21 mouse cellular contexts compared by ENCODE assay signal in the genomic region with DNA sequence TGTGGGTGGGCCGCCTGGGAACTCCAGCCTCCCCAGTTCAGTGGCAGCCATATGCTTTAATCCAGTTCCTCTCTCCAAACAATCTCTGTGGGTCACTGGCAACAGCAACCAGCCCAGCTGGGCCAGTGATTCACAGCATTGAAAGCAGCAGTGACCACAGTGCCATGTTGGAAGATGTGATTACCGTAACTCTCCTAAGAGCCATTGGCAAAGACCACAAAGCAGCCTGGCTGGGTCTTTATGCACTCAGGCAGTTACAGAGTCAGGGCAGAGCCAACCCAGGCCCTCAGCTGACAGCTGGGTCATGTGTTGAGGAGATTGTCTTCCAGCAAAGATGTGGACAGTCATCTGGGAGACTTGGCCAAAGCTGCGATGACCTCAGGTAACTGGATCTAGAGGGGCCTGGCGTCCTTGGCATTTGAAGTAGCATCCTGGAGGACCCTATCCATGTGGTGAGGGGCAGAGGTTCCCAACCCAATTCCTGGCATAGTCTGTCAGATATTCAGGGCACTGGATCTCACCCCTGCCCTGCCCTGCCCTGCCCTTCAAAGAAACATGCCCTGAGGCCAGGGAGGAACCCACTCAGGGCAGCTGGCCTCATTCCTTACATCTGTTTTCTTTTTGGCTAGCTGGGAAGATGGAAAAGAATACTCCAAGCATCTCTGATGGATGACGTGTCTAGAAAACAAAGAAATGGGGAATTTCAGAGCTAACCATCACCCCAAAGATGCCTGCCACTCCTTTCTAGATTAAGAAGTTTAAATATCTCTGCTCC.
DNase-seq lines count a peak whose midpoint lies in the region.
"Had no signal": no experiment of that assay in that cellular context is flagged by ENCODE, and none has a peak within 500 bp of the region (broad histone marks: within the 10 kb centered on the region; RNA-seq: fewer than 3 reads in every experiment).

No protein-coding gene starts in this region.

- H3K9me3 ChIP-seq in heart, embryonic 10.5 days = no peaks in the 10 kb centered on the region
- H3K9me3 ChIP-seq: embryonic facial prominence, embryonic 12.5 days; forebrain, embryonic 12.5 days; heart, embryonic 15.5 days; hindbrain, embryonic 10.5 days; intestine, embryonic 15.5 days had no signal

- H3K27me3 ChIP-seq in heart, embryonic 10.5 days (ENCODE audit: insufficient read depth, poor library complexity, severe bottlenecking) = peaks cover 98% of the 10 kb centered on the region
- H3K27me3 ChIP-seq: intestine, embryonic 15.5 days; Patski had no signal

- H3K4me1 ChIP-seq in heart, embryonic 10.5 days = peaks cover 7% of the 10 kb centered on the region
- H3K4me1 ChIP-seq: embryonic facial prominence, embryonic 12.5 days; heart, embryonic 15.5 days had no signal

- no peaks in the 10 kb centered on the region for H3K36me3 ChIP-seq in heart, embryonic 10.5 days
- H3K36me3 ChIP-seq: embryonic facial prominence, embryonic 12.5 days; forebrain, embryonic 12.5 days; G1E; heart, embryonic 15.5 days; hindbrain, embryonic 10.5 days; intestine, embryonic 15.5 days had no signal

- 88% methylated on average over 5 of the region's 5 CpGs for WGBS in heart, embryonic 10.5 days

- H3K4me3 ChIP-seq in heart, embryonic 10.5 days = no peak overlapping the region
- H3K4me3 ChIP-seq: embryonic facial prominence, embryonic 12.5 days; forebrain, embryonic 12.5 days; heart, embryonic 15.5 days; hindbrain, embryonic 10.5 days; intestine, embryonic 15.5 days had no signal

- DNase-seq in cerebellum, postnatal 14 days = peak; percentile 28 to 35
- DNase-seq in cerebellum, adult 9-10 months = no peak
- peak; percentile 3 for DNase-seq in heart, adult 8-10 months (ENCODE audit: low spot score)
- DNase-seq in heart, embryonic 10.5 days (ENCODE audit: low spot score) = no peak
- DNase-seq in 3134 (ENCODE audit: extremely low read depth, insufficient read length, low spot score) = peak; percentile 80
- peak; percentile 75 for DNase-seq in NIH3T3 (ENCODE audit: low read depth)
- DNase-seq in layer of hippocampus, adult 8-10 months (ENCODE audit: low spot score in 2 of 2) = no peak
- DNase-seq in ovary, postnatal 10 days (ENCODE audit: low spot score) = no peak
- DNase-seq: adrenal gland, postnatal 14 days; cerebellum, adult 11-12 months; cerebellum, postnatal 25 days; heart, postnatal 14 days; kidney, adult 18-20 months had no signal

- no peak overlapping the region for H3K27ac ChIP-seq in heart, embryonic 10.5 days
- H3K27ac ChIP-seq: embryonic facial prominence, embryonic 12.5 days; forebrain, embryonic 12.5 days; heart, embryonic 15.5 days; hindbrain, embryonic 10.5 days; hindbrain, embryonic 14.5 days; intestine, embryonic 15.5 days had no signal

Comparison
In these comparisons a context has a peak if more than half of its experiments do, and no peak if none do; other contexts are left out.
1. DNase-seq: peak in cerebellum, postnatal 14 days (2 of 2), heart, adult 8-10 months (single experiment), 3134 (single experiment) and NIH3T3 (single experiment); none in cerebellum, adult 9-10 months (single experiment), heart, embryonic 10.5 days (single experiment), layer of hippocampus, adult 8-10 months (0 of 2) and ovary, postnatal 10 days (single experiment).